Mouse (Mus musculus) intestine, postnatal 0 days (tissue): ENCODE results near the gene Ubxn11. TPM values are rescaled to one million over a fixed set of nuclear protein-coding genes. Genes with fewer than 3 reads are reported as not detected.

Experiments
- ATAC-seq: fragments of 200-750 bp; cut with Nextera tagmentation; 2 replicates; pipeline ENCODE4 v1.8.0; 2017; ENCODE audit warnings: mild to moderate bottlenecking, moderate TSS enrichment, moderate library complexity
- H3K27ac ChIP-seq: fragments of 300-500 bp; sonication (generic); 2 replicates; pipeline ENCODE4 v1.5.1; 2014; ENCODE audit warnings: mild to moderate bottlenecking, low read depth, low read length, moderate library complexity
- H3K27me3 ChIP-seq: fragments of 300-500 bp; sonication (generic); replicated peaks from 2 replicates; pipeline ENCODE4 v1.6.1; 2014; ENCODE audit warnings: low read length, mixed read lengths; ENCODE audit not compliant: control insufficient read depth, insufficient read depth
- H3K36me3 ChIP-seq: fragments of 300-500 bp; sonication (generic); 2 replicates; pipeline ENCODE4 v1.6.1; 2014; ENCODE audit warnings: mild to moderate bottlenecking, moderate library complexity; ENCODE audit not compliant: control insufficient read depth, insufficient read depth
- H3K4me1 ChIP-seq: fragments of 300-500 bp; sonication (generic); replicated peaks from 2 replicates; pipeline ENCODE4 v1.6.1; 2014; ENCODE audit warnings: antibody characterized with exemption, low read length, mixed read lengths; ENCODE audit not compliant: control insufficient read depth, insufficient read depth
- H3K4me2 ChIP-seq: fragments of 300-500 bp; sonication (generic); replicated peaks from 2 replicates; pipeline ENCODE4 v1.6.1; 2014; ENCODE audit warnings: low read depth, mild to moderate bottlenecking, moderate library complexity
- H3K4me3 ChIP-seq: fragments of 300-500 bp; sonication (generic); 2 replicates; pipeline ENCODE4 v1.5.1; 2014; ENCODE audit warnings: low read depth, low read length
- H3K9ac ChIP-seq: fragments of 300-500 bp; sonication (generic); 2 replicates; pipeline ENCODE4 v1.6.1; 2014; ENCODE audit warnings: mild to moderate bottlenecking, low read depth, low read length
- H3K9me3 ChIP-seq: fragments of 300-500 bp; sonication (generic); 2 replicates; pipeline ENCODE4 v1.6.1; 2016; ENCODE audit warnings: mixed run types; ENCODE audit not compliant: control insufficient read depth
- CTCF ChIP-seq: sonication (generic); IDR thresholded peaks from 2 replicates; pipeline ENCODE4 v1.5.1; 2016; ENCODE audit warnings: low read depth, mild to moderate bottlenecking, control low read depth, antibody characterized with exemption, moderate library complexity
- WGBS: fragments of 180-500 bp; shearing (Covaris S2); extraction: QIAGEN DNeasy Blood & Tissue Kit; methylation state at CpG from one replicate; pipeline ENCODE4 v1.1.7; 2014; 5-methylcytosine and 5-hydroxymethylcytosine counted together
- polyA plus RNA-seq: library from polyadenylated mRNA; unstranded; fragments of >200 nt; fragmentation: Nextera tagmentation; extraction: Ambion mirVana; gene quantifications from 2 replicates; pipeline ENCODE4 v1.2.1, GENCODE M21; 2015

The Ubxn11 gene
- polyA plus RNA-seq, 1 experiment from 2014 or later: 1.5 TPM

DNA sequence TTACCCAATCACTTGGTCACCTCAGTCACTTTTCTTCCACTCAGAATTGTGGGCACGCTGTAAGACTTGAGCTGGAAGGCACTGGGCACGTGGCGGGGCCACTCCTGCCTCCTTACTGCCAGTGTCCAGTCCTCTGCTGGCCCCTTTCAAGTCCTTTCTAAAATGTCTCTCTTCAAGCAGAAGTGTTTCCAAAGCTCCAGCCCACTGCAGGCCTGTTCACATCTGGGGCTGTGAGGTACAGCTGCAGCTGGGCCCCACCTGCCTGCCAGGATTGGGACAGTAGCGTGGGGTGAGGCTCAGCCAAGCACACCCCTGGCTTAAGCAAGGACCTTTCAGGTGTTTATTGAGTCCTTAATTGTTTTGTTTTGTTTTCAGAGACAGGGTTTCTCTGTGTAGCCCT lies 11.7 kb downstream of the Ubxn11 start:
- H3K27me3 ChIP-seq: no peaks in the 10 kb centered on the region
- 0 out of 2 replicates have a peak, but pooled peaks cover 8% of the 10 kb centered on the region for H3K4me1 ChIP-seq
- TF ChIP-seq CTCF: no peak
- H3K36me3 ChIP-seq: no peaks in the 10 kb centered on the region
- H3K4me2 ChIP-seq: no peak overlapping the region
- H3K27ac ChIP-seq: no peak overlapping the region
- H3K9me3 ChIP-seq: no peaks in the 10 kb centered on the region
- H3K9ac ChIP-seq: no peak overlapping the region
- WGBS: 74% methylated on average over 4 of the region's 4 CpGs
- no peak for ATAC-seq
- H3K4me3 ChIP-seq: no peak overlapping the region

GRCm38 (mm10) chr4:134115215-134116144 lies 13.1 kb downstream of the Ubxn11 start:
- peak; percentile 40 for ATAC-seq
- Histone ChIP-seq H3K4me3 (no peak overlapping the region), H3K36me3 (no peaks in the 10 kb centered on the region), H3K27me3 (no peaks in the 10 kb centered on the region), H3K9ac (no peak overlapping the region), H3K27ac (peak overlapping the region; percentile 35; the same call in 1 of the 2 replicates), H3K4me1 (0 out of 2 replicates have a peak, but pooled peaks cover 14% of the 10 kb centered on the region), H3K9me3 (no peaks in the 10 kb centered on the region), H3K4me2 (no peak overlapping the region)
- TF ChIP-seq CTCF: no peak
- 54% methylated on average over 16 of the region's 16 CpGs for WGBS

DNA sequence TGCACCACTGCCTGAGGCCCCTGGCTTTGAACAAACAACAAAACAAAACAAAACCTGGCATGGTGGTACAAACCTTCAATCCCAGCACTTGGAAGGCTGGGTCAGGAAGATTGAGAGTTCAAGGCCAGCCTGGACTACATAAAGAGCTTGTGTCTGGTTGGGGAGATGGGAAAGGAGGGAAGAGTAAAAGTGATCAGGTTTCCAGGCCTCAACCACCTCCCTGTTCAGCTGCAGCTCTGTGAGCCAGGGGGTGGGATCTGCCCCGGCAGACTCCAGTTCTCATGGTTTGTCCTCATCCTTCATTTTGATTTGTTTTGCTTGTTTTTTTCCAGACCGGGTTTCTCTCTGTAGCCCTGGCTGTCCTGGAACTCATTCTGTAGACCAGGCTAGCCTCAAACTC lies 14.1 kb downstream of the Ubxn11 start:
- no peak for TF ChIP-seq CTCF
- Histone ChIP-seq H3K27me3 (no peaks in the 10 kb centered on the region), H3K27ac (no peak overlapping the region), H3K4me1 (peaks cover 19% of the 10 kb centered on the region; the same call in 1 of the 2 replicates), H3K36me3 (no peaks in the 10 kb centered on the region), H3K9me3 (no peaks in the 10 kb centered on the region), H3K4me2 (no peak overlapping the region), H3K9ac (no peak overlapping the region), H3K4me3 (no peak overlapping the region)
- 81% methylated on average over 2 of the region's 2 CpGs for WGBS
- no peak for ATAC-seq

GRCm38 (mm10) chr4:134117012-134117411 lies 14.6 kb downstream of the Ubxn11 start:
- H3K27me3 ChIP-seq: no peaks in the 10 kb centered on the region
- H3K9ac ChIP-seq: no peak overlapping the region
- no peak for ATAC-seq
- H3K4me3 ChIP-seq: no peak overlapping the region
- WGBS: 59% methylated on average over 8 of the region's 8 CpGs
- H3K9me3 ChIP-seq: no peaks in the 10 kb centered on the region
- H3K36me3 ChIP-seq: no peaks in the 10 kb centered on the region
- H3K4me2 ChIP-seq: no peak overlapping the region
- H3K27ac ChIP-seq: no peak overlapping the region
- TF ChIP-seq CTCF: no peak
- peaks cover 19% of the 10 kb centered on the region; the same call in 1 of the 2 replicates for H3K4me1 ChIP-seq

DNA sequence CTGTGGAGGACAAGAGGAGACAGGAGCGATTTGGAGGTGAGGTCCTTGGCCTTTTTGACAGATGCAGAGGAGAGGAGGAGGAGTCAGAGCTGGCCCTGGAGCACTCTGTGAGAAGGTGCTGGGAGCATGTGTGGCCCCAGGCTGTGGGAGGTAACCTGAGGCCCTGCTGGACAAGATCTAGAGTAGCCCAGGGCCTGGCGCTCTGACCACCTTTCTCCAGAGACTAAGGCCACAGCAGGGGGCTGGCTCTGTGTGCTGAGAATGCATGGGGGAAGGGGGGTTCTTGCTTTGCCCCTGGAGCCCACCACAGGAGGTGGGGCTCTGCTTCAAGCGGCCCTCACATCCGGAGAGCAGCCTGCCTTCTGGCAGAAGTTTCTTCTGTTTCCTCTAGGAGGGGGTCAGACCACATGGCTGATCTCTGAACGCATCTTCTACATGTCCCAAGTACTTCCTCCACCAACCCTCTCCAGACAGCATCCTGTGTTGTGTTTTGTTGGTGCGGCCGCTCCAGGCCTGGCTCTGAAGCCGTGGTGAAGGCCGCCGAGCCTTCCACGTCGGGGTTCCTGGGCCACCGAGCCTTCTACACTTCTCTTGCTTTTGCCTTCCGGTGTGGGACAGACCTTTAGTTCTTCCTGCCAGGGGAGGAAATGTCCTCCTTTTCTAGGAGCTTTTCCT lies 15.9 kb downstream of the Ubxn11 start:
- 74% methylated on average over 14 of the region's 14 CpGs for WGBS
- no peak overlapping the region for H3K4me3 ChIP-seq
- no peak overlapping the region for H3K9ac ChIP-seq
- no peak overlapping the region for H3K27ac ChIP-seq
- no peak overlapping the region for H3K4me2 ChIP-seq
- no peaks in the 10 kb centered on the region for H3K36me3 ChIP-seq
- H3K9me3 ChIP-seq: no peaks in the 10 kb centered on the region
- TF ChIP-seq CTCF: no peak
- peaks cover 19% of the 10 kb centered on the region; the same call in 1 of the 2 replicates for H3K4me1 ChIP-seq
- H3K27me3 ChIP-seq: no peaks in the 10 kb centered on the region
- ATAC-seq: no peak

GRCm38 (mm10) chr4:134119042-134119441 lies 16.7 kb downstream of the Ubxn11 start:
- H3K9me3 ChIP-seq: no peaks in the 10 kb centered on the region
- no peak overlapping the region for H3K9ac ChIP-seq
- whole genome bisulfite sequencing: 80% methylated on average over 5 of the region's 5 CpGs
- H3K4me1 ChIP-seq: peaks cover 14% of the 10 kb centered on the region; the same call in 1 of the 2 replicates
- ATAC-seq: no peak
- H3K27ac ChIP-seq: no peak overlapping the region
- no peak overlapping the region for H3K4me3 ChIP-seq
- no peak overlapping the region for H3K4me2 ChIP-seq
- H3K36me3 ChIP-seq: no peaks in the 10 kb centered on the region
- no peak for TF ChIP-seq CTCF
- no peaks in the 10 kb centered on the region for H3K27me3 ChIP-seq
